Mouse (Mus musculus) testis, adult 2 months (tissue): ENCODE measurements around the gene Tjp3. TPM values are rescaled to one million over a fixed set of nuclear protein-coding genes. Genes with fewer than 3 reads are reported as not detected.

Experiments used
- H3K27ac ChIP-seq: fragments of 200-500 bp; 2 replicates; pipeline ENCODE4 v1.5.1; 2012; ENCODE audit warnings: low read depth, low read length; ENCODE audit not compliant: control insufficient read depth, insufficient read depth
- H3K27me3 ChIP-seq: fragments of 200-500 bp; 2 replicates; pipeline ENCODE4 v1.6.1; 2012; ENCODE audit warnings: mild to moderate bottlenecking, low read length, moderate library complexity; ENCODE audit not compliant: control insufficient read depth, insufficient read depth
- H3K36me3 ChIP-seq: fragments of 200-500 bp; 2 replicates; pipeline ENCODE4 v1.6.1; 2012; ENCODE audit warnings: mild to moderate bottlenecking, low read length; ENCODE audit not compliant: control insufficient read depth, insufficient read depth
- H3K4me1 ChIP-seq: fragments of 200-500 bp; 2 replicates; pipeline ENCODE4 v1.6.1; 2012; ENCODE audit warnings: low read length; ENCODE audit not compliant: control insufficient read depth, insufficient read depth
- H3K4me3 ChIP-seq: fragments of 200-500 bp; 2 replicates; pipeline ENCODE4 v1.5.1; 2012; ENCODE audit warnings: low read depth, mild to moderate bottlenecking, low read length, moderate library complexity, mixed read lengths; ENCODE audit not compliant: control insufficient read depth
- CTCF ChIP-seq: fragments of 200-500 bp; IDR thresholded peaks from 2 replicates; pipeline ENCODE4 v1.5.1; 2012; ENCODE audit warnings: low read depth, mild to moderate bottlenecking, inconsistent platforms, low read length, moderate library complexity; ENCODE audit not compliant: control insufficient read depth, insufficient read depth, insufficient replicate concordance
- POLR2A ChIP-seq: fragments of 200-500 bp; IDR thresholded peaks from 2 replicates; pipeline ENCODE4 v1.6.1; 2012; ENCODE audit warnings: low read depth, mild to moderate bottlenecking, inconsistent platforms, low read length, moderate library complexity; ENCODE audit not compliant: control insufficient read depth
- polyA plus RNA-seq: library from polyadenylated mRNA; depleted of rRNA; stranded (reverse); fragments of >200 nt; gene quantifications from 2 replicates; pipeline ENCODE4 v1.2.3, GENCODE M21; 2012

Tjp3 gene
- polyA plus RNA-seq, 1 experiment: 0.56 TPM

DNA sequence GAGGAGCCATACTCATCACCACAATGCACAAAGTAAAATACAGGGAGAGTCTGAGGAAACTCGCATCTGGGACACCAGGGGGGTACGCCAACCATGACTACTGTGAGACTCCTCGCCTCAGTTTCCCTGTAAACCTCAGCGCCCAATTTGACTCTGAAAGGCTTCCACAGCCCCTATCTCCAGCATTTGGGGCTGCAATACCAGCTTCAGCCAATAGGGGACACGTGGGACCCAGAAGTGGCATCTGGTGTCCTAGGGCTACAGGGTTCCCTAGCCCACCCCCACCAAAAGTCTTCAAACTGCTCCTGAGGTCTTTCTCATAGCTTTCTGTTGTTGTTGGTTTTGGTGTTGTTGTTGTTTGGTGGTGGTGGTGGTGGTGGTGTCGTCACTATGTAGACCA, 2.8 kb downstream of the Tjp3 start:
- H3K4me1 ChIP-seq: peaks cover 25% of the 10 kb centered on the region
- no peak overlapping the region for H3K27ac ChIP-seq
- TF ChIP-seq POLR2A (no peak), CTCF (peak; percentile 51; the same call in 1 of the 2 replicates)
- H3K4me3 ChIP-seq: no peak overlapping the region
- no peaks in the 10 kb centered on the region for H3K36me3 ChIP-seq
- H3K27me3 ChIP-seq: no peaks in the 10 kb centered on the region

DNA sequence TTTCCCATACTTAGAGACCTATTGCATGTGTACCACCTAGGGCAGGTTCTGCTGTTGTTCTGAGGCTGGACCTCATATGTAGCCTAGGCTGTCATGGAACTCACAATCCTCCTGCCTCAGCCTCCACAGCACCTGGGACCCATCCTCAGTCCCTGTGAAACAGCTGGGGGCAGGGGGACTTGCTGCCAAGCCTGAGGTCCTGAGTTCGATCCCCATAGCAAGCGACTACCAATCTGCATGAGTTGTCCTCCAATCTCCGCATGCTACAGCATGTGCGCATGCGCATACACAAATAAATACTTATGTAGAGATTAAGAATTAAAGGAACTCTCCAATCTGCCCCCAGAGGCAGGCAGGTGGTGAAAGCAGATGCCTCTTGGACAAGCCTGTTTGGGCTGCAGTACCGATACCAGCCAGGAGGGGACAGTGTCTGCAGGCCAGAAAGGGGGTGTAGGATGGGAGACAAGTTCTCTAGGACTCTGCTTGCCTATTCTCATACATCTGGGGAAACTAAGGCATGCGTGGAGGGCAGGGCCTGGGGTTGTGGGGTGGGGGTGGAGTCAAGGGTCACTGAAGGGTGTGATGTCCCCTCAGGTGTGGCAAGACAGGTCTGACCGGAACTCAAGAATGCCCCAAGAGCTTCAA, 3.7 kb downstream of the Tjp3 start:
- Histone ChIP-seq H3K4me1 (peaks cover 20% of the 10 kb centered on the region), H3K27me3 (no peaks in the 10 kb centered on the region), H3K4me3 (no peak overlapping the region), H3K27ac (no peak overlapping the region), H3K36me3 (no peaks in the 10 kb centered on the region)
- TF ChIP-seq CTCF: peak; percentile 95
- no peak for TF ChIP-seq POLR2A

DNA sequence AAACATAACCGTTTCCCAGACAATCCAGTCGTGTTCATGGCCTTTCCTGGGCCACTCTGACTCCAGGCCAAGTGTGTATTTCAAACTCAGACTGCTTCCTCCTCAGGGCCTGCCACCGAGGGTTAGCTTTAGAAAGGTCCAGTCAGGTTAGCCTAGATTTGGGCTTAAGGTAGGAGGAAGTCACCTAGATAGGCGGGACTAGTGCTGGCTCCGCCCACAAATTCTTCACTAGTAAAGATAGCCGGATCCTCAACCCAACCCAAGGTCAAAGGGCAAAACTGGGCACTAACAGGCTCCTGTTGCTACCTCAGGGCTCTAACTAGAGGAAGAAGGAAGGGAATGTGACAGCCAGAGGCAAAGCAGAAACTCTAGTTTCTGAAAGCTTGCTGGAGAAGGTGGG, 4.8 kb downstream of the Tjp3 start:
- H3K27ac ChIP-seq: no peak overlapping the region
- no peak overlapping the region for H3K4me3 ChIP-seq
- H3K27me3 ChIP-seq: no peaks in the 10 kb centered on the region
- TF ChIP-seq CTCF: no peak
- no peak for TF ChIP-seq POLR2A
- H3K36me3 ChIP-seq: no peaks in the 10 kb centered on the region
- peaks cover 17% of the 10 kb centered on the region for H3K4me1 ChIP-seq

DNA sequence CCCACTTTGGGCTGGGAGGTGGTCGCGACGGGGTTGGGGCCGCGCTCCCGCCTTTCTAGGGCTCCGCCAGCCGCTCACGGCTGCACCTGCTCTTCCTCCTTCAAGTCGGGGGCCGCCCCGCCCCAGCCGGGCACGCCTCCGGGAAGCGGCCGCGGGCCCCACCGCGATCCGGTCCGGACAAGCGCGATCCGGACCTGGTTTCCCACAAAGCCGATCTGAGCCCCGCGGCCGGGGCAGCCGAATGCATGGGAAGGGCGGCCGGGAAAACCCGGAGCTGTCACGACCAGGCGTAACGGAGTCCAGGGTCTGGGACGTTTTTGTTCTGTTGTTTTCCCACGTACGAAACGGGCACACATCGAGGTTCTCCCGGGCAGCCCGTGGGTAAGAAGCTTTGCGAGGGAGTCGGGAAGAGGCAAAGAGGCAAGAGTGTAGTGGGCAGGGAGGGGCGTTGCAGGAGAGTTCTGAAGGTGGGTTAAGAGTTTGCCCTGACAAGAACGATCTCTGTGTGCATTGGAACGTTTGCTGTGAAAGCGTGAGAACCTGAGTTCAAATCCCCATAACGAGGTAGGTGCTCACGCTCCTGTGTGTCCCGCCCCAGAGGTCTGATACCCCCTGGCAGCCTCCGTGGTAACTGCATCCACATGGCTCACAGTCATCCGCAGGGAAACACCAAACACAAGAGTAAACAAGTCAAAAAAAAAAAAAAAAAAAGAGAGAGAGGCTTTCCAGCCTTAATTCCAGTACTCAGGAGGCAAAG, 5.5 kb downstream of the Tjp3 start:
- Histone ChIP-seq H3K27me3 (no peaks in the 10 kb centered on the region), H3K4me1 (peaks cover 24% of the 10 kb centered on the region)

DNA sequence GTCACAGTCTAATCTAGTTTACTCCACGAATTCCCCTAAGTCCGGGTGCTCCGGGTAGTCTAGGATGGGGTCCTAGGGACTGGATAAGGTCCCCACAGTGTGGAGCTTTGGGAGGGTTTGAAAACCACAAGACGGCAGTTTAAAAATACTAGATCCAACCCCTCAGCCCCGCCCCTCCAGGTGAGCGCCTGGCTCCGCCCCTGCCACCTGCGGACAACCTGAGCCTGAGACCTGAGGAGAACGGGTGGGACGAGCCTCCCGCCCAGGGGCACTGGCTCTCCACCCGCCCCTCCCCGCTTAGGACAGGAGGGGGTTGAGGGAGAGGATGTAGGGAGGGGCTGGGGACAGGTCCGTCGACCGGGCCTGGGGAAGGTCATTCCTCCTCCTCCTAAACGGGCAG, 6.7 kb downstream of the Tjp3 start:
- Histone ChIP-seq H3K4me1 (peaks cover 30% of the 10 kb centered on the region), H3K4me3 (no peak overlapping the region), H3K27ac (no peak overlapping the region), H3K27me3 (no peaks in the 10 kb centered on the region), H3K36me3 (no peaks in the 10 kb centered on the region)
- TF ChIP-seq POLR2A (no peak), CTCF (no peak)

More for the DNA sequence above, 5.5 kb downstream of the Tjp3 start:
- Histone ChIP-seq H3K27ac (no peak overlapping the region), H3K4me3 (peak overlapping the region; percentile 69), H3K36me3 (no peaks in the 10 kb centered on the region)
- TF ChIP-seq POLR2A (no peak), CTCF (no peak)

DNA sequence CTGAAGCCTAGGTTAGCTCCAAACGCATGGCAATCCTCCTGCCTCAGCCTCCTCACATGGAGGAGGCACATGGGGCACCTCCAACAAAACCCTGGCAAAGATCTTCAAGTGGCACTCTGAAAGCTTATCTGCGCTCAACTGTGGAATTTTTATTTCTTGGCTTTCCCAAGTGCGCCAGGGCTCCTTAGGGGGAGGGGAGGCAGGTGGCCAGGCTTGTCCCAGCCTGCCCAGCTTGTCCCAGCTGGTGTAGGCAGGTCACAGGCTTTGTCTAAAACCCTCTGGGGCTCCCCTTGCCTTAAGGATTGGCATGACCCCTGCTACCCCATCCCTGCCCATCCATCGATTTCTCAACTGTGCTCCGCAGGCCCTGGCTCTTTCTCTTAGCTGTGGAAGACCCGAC, 7.2 kb downstream of the Tjp3 start:
- H3K4me1 ChIP-seq: peaks cover 31% of the 10 kb centered on the region
- H3K36me3 ChIP-seq: no peaks in the 10 kb centered on the region
- TF ChIP-seq POLR2A: no peak
- TF ChIP-seq CTCF: no peak
- no peaks in the 10 kb centered on the region for H3K27me3 ChIP-seq
- no peak overlapping the region for H3K27ac ChIP-seq
- no peak overlapping the region for H3K4me3 ChIP-seq

DNA sequence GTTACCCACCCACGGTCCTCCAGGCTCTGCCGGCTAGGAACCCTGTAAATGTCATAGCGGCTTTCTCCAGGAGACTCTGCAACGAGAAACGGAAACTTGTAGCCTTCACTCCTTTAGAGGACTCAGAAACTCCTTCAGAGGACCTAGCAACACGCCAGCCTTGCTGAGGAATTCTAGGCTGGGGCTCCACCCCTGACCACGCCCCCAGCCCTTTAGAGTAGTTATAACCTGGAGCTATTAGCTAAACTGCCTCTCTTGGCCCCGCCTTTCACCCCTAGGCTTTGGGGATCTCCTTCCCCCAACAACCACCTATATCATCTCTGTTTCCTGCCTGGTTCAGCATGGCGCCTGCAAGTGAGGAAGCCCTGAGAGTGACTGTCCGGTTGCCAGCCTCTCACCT, 11.9 kb downstream of the Tjp3 start:
- Histone ChIP-seq H3K36me3 (no peaks in the 10 kb centered on the region), H3K27me3 (no peaks in the 10 kb centered on the region; the same call in 1 of the 2 replicates), H3K4me1 (peaks cover 26% of the 10 kb centered on the region), H3K4me3 (no peak overlapping the region), H3K27ac (no peak overlapping the region)
- no peak for TF ChIP-seq CTCF
- TF ChIP-seq POLR2A: no peak
